Mouse (Mus musculus): ENCODE results near the gene Cux2.

DNA sequence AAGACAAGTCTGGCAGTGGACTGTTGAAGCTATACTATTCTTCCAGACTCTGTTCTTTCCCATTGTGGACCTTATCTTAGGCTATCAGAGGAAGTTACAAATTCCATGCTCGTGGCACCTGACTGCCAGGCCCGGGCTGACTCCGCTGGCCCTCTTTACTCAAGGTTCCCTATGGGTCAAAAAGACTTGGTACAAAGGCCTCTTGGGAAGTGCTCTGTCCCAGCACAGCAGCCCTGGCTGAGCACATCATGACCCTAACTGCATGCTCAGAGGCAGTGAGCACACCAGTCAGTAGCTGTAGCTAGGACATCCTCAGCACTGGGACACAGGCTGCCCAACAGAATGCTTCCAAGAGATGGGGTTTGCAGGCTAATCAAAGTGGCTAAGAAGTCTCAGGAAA lies 229.2 kb downstream of the Cux2 start:
- peak; percentile 81 for TF ChIP-seq POLR2AphosphoS2 (IDR thresholded peaks at IDR 0.05; ENCODE audit: insufficient read length, low read depth)
- TF ChIP-seq MYOD1 (IDR thresholded peaks at IDR 0.05; ENCODE audit: control insufficient read depth in 1 of 3, insufficient read length in 2 of 3, low read depth in 2 of 3) = no peak
- TF ChIP-seq TCF12 (IDR thresholded peaks at IDR 0.05; ENCODE audit: insufficient read depth, poor library complexity, severe bottlenecking) = no peak
- TF ChIP-seq REST (IDR thresholded peaks at IDR 0.05; ENCODE audit: insufficient read depth, insufficient read length) = no peak
- peak; percentile 38 for TF ChIP-seq POLR2A (IDR thresholded peaks at IDR 0.05; ENCODE audit: insufficient read length, low read depth)
- no peak for TF ChIP-seq SRF (IDR thresholded peaks at IDR 0.05; ENCODE audit: control insufficient read depth, insufficient read length, low read depth)
- no peak for TF ChIP-seq E2F4 (IDR thresholded peaks at IDR 0.05; ENCODE audit: insufficient read depth)
- TF ChIP-seq USF1 (IDR thresholded peaks at IDR 0.05; ENCODE audit: low read depth) = no peak
- TF ChIP-seq CEBPB (IDR thresholded peaks at IDR 0.05; ENCODE audit: insufficient read depth, poor library complexity, severe bottlenecking) = no peak
- no peak for TF ChIP-seq MAX (IDR thresholded peaks at IDR 0.05; ENCODE audit: low read depth)

All from myocyte (in vitro differentiated cells).